Mouse (Mus musculus) limb, embryonic 13.5 days (tissue): ENCODE results near the gene Rps2. TPM values are rescaled to one million over a fixed set of nuclear protein-coding genes. Genes with fewer than 3 reads are reported as not detected.

Experiments used
- ATAC-seq: fragments of 200-750 bp; cut with Nextera tagmentation; 2 replicates; pipeline ENCODE4 v1.8.0; 2017; ENCODE audit warnings: low read depth, moderate number of reproducible peaks, moderate TSS enrichment; ENCODE audit not compliant: low FRiP score
- H3K27ac ChIP-seq: fragments of 300-500 bp; sonication (generic); 2 replicates; pipeline ENCODE4 v1.5.1; 2015; ENCODE audit warnings: inconsistent platforms, mild to moderate bottlenecking, moderate library complexity
- H3K27me3 ChIP-seq: fragments of 300-500 bp; sonication (generic); 2 replicates; pipeline ENCODE4 v1.6.1; 2015; ENCODE audit warnings: mild to moderate bottlenecking, inconsistent platforms
- H3K36me3 ChIP-seq: fragments of 300-500 bp; sonication (generic); 2 replicates; pipeline ENCODE4 v1.6.1; 2015; ENCODE audit warnings: inconsistent platforms, mild to moderate bottlenecking, moderate library complexity
- H3K4me1 ChIP-seq: fragments of 300-500 bp; sonication (generic); 2 replicates; pipeline ENCODE4 v1.6.1; 2015; ENCODE audit warnings: inconsistent platforms
- H3K4me2 ChIP-seq: fragments of 300-500 bp; sonication (generic); replicated peaks from 2 replicates; pipeline ENCODE4 v1.6.1; 2015; ENCODE audit warnings: inconsistent platforms, mild to moderate bottlenecking, moderate library complexity
- H3K4me3 ChIP-seq: fragments of 300-500 bp; sonication (generic); 2 replicates; pipeline ENCODE4 v1.5.1; 2015; ENCODE audit warnings: moderate library complexity, mild to moderate bottlenecking, inconsistent platforms
- H3K9ac ChIP-seq: fragments of 300-500 bp; sonication (generic); 2 replicates; pipeline ENCODE4 v1.6.1; 2015; ENCODE audit warnings: mild to moderate bottlenecking, inconsistent platforms
- H3K9me3 ChIP-seq: fragments of 300-500 bp; sonication (generic); 2 replicates; pipeline ENCODE4 v1.6.1; 2016; ENCODE audit warnings: inconsistent platforms
- WGBS: fragments of 180-500 bp; shearing (Covaris S2); methylation state at CpG from one replicate; pipeline ENCODE4 v1.1.7; 2015; 5-methylcytosine and 5-hydroxymethylcytosine counted together
- polyA plus RNA-seq: library from polyadenylated mRNA; unstranded; fragments of >200 nt; fragmentation: Nextera tagmentation; extraction: Ambion mirVana; gene quantifications from 2 replicates; pipeline ENCODE4 v1.2.1, GENCODE M21; 2015

Rps2 gene
- polyA plus RNA-seq, 1 experiment from 2014 or later, result 1,267 TPM

- Histone ChIP-seq H3K36me3 (peaks cover 19% of the 10 kb centered on the region), H3K9ac (peak within 1 kb of the TSS; percentile 78), H3K4me1 (peaks cover 29% of the 10 kb centered on the region), H3K4me3 (peak within 1 kb of the TSS; percentile 83), H3K27me3 (no peaks in the 10 kb centered on the region), H3K4me2 (peak within 1 kb of the TSS; percentile 91), H3K9me3 (no peaks in the 10 kb centered on the region), H3K27ac (peak within 1 kb of the TSS; percentile 79; the same call in 1 of the 2 replicates)
- 0% methylated on average over 30 of the region's 30 CpGs for WGBS
- ATAC-seq, result peak; percentile 75
Measured at GRCm38 (mm10) chr17:24724184-24724583, 6.3 kb downstream of the Rps2 start, which contains the start of gene Ndufb10. TSS of gene Ndufb10 (minus strand) at chr17:24724478.

- Histone ChIP-seq H3K9ac (no peak overlapping the region), H3K9me3 (no peaks in the 10 kb centered on the region), H3K27me3 (no peaks in the 10 kb centered on the region), H3K27ac (no peak overlapping the region), H3K36me3 (peaks cover 16% of the 10 kb centered on the region), H3K4me3 (no peak overlapping the region), H3K4me1 (peaks cover 29% of the 10 kb centered on the region), H3K4me2 (no peak overlapping the region)
- ATAC-seq, result no peak
- 74% methylated on average over 3 of the region's 3 CpGs for WGBS
Measured at GRCm38 (mm10) chr17:24725637-24726390, 7.9 kb downstream of the Rps2 start.

GRCm38 (mm10) chr17:24727618-24728017 is 9.7 kb downstream of the Rps2 start, which contains the start of gene Rpl3l:
TSS of gene Rpl3l (plus strand) at chr17:24727820.
- no peak for ATAC-seq
- no peak within 1 kb of the TSS for H3K4me2 ChIP-seq
- WGBS, result 56% methylated on average over 2 of the region's 2 CpGs

GRCm38 (mm10) chr17:24728184-24728583 is 10.3 kb downstream of the Rps2 start:
- no peak overlapping the region for H3K4me3 ChIP-seq
- ATAC-seq, result no peak
- H3K9me3 ChIP-seq, result no peaks in the 10 kb centered on the region
- H3K9ac ChIP-seq, result peak overlapping the region; percentile 25; the same call in 1 of the 2 replicates
- H3K36me3 ChIP-seq, result no peaks in the 10 kb centered on the region
- H3K4me1 ChIP-seq, result peaks cover 7% of the 10 kb centered on the region
- peaks cover 6% of the 10 kb centered on the region; the same call in 1 of the 2 replicates for H3K27me3 ChIP-seq
- no peak overlapping the region for H3K27ac ChIP-seq
- H3K4me2 ChIP-seq, result no peak overlapping the region
- WGBS, result 72% methylated on average over 17 of the region's 17 CpGs

More at GRCm38 (mm10) chr17:24727618-24728017, 9.7 kb downstream of the Rps2 start, which contains the start of gene Rpl3l:
- H3K4me1 ChIP-seq, result peaks cover 13% of the 10 kb centered on the region
- H3K36me3 ChIP-seq, result peaks cover under 1% of the 10 kb centered on the region
- H3K27ac ChIP-seq, result no peak within 1 kb of the TSS
- no peaks in the 10 kb centered on the region for H3K9me3 ChIP-seq
- H3K4me3 ChIP-seq, result no peak within 1 kb of the TSS
- H3K27me3 ChIP-seq, result peaks cover 5% of the 10 kb centered on the region; the same call in 1 of the 2 replicates
- peak within 1 kb of the TSS; percentile 25; the same call in 1 of the 2 replicates for H3K9ac ChIP-seq

- peaks cover 11% of the 10 kb centered on the region; the same call in 1 of the 2 replicates for H3K27me3 ChIP-seq
- H3K4me1 ChIP-seq, result 0 out of 2 replicates have a peak, but pooled peaks cover 2% of the 10 kb centered on the region
- 83% methylated on average over 6 of the region's 6 CpGs for WGBS
- no peak overlapping the region for H3K4me2 ChIP-seq
- no peak overlapping the region for H3K4me3 ChIP-seq
- H3K36me3 ChIP-seq, result no peaks in the 10 kb centered on the region
- no peak for ATAC-seq
- no peak overlapping the region for H3K9ac ChIP-seq
- H3K27ac ChIP-seq, result no peak overlapping the region
- no peaks in the 10 kb centered on the region for H3K9me3 ChIP-seq
Measured at GRCm38 (mm10) chr17:24729067-24729466, 11.2 kb downstream of the Rps2 start.

DNA sequence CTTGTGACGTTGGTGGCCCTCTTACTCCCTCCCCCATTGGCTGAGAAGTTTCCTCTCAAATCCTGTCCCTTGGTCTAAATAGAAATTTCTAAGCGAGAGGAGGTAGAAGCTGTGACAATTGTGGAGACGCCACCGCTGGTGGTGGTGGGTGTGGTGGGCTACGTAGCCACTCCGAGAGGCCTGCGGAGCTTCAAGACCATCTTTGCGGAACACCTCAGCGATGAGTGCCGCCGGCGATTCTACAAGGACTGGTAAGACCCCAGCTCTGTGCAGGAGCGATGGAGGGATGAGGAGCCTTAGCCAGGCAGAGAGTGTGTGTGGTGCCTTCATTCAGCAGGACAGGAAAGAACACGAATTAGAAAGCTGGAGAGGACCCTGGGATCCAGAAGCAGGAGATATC is 12.9 kb downstream of the Rps2 start:
- H3K4me1 ChIP-seq, result peaks cover 1% of the 10 kb centered on the region; the same call in 1 of the 2 replicates
- 77% methylated on average over 14 of the region's 14 CpGs for WGBS
- no peaks in the 10 kb centered on the region for H3K9me3 ChIP-seq
- peaks cover 11% of the 10 kb centered on the region; the same call in 1 of the 2 replicates for H3K27me3 ChIP-seq
- H3K36me3 ChIP-seq, result no peaks in the 10 kb centered on the region
- H3K4me2 ChIP-seq, result no peak overlapping the region
- no peak overlapping the region for H3K4me3 ChIP-seq
- H3K9ac ChIP-seq, result no peak overlapping the region
- no peak for ATAC-seq
- no peak overlapping the region for H3K27ac ChIP-seq

DNA sequence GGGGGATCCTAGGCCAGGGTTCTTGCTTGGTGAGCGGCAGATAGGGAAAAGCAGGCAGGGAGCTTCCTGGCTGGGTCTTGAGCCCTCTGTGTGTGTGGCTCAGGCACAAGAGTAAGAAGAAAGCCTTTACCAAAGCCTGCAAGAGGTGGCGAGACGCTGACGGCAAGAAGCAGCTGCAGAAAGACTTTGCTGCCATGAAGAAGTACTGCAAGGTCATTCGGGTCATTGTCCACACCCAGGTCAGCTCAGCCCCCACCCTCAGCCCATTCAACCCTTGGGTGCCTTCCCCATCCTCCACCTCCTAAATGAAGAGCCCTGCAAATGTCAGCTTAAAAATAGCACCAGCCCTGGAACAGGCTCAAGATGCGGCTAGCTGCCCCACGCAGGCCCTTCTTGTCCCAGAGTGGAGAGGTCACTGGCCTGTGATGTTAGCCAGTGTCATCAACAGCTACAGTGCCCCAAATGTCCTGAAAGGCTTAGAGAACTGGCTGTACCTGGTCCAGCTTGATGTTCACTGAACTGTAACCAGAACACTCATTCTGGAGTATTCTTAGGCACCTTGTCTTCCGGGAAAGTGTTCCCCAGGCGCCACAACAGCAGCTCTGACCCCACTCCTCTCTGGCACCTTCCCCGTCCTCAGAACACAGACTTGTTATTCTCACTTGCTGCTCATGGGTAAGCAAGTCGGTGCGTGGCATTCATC is 14.5 kb downstream of the Rps2 start:
- Histone ChIP-seq H3K9ac (peak overlapping the region; percentile 26; the same call in 1 of the 2 replicates), H3K27ac (no peak overlapping the region), H3K36me3 (no peaks in the 10 kb centered on the region), H3K27me3 (peaks cover 11% of the 10 kb centered on the region; the same call in 1 of the 2 replicates), H3K9me3 (no peaks in the 10 kb centered on the region), H3K4me1 (peaks cover 13% of the 10 kb centered on the region), H3K4me2 (no peak overlapping the region), H3K4me3 (no peak overlapping the region)
- 85% methylated on average over 12 of the region's 12 CpGs for WGBS
- ATAC-seq, result no peak

DNA sequence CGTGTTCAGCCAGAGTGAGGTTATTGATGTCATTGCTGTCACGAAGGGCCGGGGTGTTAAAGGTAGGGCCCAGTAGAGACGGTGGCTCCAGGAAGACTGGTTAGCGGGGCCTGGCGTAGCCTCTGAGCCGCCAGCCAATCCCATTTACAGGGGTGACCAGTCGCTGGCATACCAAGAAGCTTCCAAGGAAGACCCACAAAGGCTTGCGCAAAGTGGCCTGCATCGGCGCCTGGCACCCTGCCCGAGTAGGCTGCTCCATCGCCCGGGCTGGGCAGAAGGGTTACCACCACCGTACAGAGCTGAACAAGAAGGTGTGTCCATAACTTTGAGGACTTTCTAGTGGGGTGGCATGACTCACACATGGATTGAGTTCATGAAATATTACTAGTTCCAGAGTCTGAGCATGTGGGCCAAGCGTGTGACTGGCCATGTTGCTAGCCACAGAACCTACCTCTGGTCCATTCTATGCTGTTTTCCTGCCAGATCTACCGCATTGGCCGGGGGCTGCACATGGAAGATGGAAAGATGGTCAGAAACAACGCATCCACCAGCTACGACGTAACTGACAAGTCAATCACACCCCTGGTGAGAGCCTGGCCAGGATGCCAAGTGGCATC is 15.6 kb downstream of the Rps2 start:
- H3K4me1 ChIP-seq, result peaks cover 17% of the 10 kb centered on the region
- no peaks in the 10 kb centered on the region for H3K36me3 ChIP-seq
- 88% methylated on average over 21 of the region's 21 CpGs for WGBS
- peaks cover 11% of the 10 kb centered on the region; the same call in 1 of the 2 replicates for H3K27me3 ChIP-seq
- H3K4me2 ChIP-seq, result no peak overlapping the region
- no peak overlapping the region for H3K27ac ChIP-seq
- 0 out of 2 replicates have a peak overlapping the region, but pooled peaks have one; percentile 46 for H3K9ac ChIP-seq
- H3K4me3 ChIP-seq, result no peak overlapping the region
- no peaks in the 10 kb centered on the region for H3K9me3 ChIP-seq
- no peak for ATAC-seq

DNA sequence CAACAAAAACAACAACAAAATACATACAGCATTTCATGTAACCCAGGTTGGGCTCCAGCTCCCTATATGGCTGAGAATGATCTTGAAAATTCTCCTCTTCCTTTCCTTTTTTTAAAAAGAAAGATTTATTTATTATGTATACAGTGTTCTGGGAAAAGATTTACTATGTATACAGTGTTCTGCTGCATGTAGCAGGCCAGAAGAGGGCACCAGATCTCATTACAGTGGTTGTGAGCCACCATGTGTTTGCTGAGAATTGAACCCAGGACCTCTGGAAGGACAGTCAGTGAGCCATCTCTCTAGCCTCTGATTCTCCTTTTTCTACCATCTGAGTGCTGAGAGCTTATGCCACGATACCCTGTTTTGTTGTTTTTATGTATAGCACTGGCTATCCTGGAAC is 16.6 kb downstream of the Rps2 start:
- WGBS, result 88% methylated on average over 1 of the region's 1 CpGs
- peaks cover 4% of the 10 kb centered on the region; the same call in 1 of the 2 replicates for H3K36me3 ChIP-seq
- peaks cover 17% of the 10 kb centered on the region for H3K4me1 ChIP-seq
- no peak overlapping the region for H3K4me3 ChIP-seq
- peaks cover 11% of the 10 kb centered on the region; the same call in 1 of the 2 replicates for H3K27me3 ChIP-seq
- H3K4me2 ChIP-seq, result no peak overlapping the region
- ATAC-seq, result no peak
- no peak overlapping the region for H3K27ac ChIP-seq
- H3K9me3 ChIP-seq, result no peaks in the 10 kb centered on the region
- H3K9ac ChIP-seq, result no peak overlapping the region

DNA sequence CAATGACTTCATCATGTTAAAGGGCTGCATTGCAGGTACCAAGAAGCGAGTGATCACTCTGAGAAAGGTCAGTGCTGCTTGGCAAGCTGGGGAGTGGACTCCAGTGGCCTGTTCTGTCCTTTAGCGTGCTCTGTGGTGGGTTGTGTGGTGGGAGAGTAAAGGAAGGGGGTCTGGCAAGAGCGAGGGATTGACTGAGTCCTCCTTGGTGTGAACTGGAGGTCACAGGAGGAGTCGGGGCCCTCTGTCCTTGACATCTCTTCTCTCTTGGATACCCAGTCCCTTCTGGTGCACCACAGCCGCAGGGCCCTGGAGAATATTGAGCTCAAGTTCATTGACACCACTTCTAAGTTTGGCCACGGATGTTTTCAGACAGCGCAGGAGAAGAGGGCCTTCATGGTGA is 17.5 kb downstream of the Rps2 start:
- no peak for ATAC-seq
- no peak overlapping the region for H3K27ac ChIP-seq

GRCm38 (mm10) chr17:24736330-24737051 is 18.6 kb downstream of the Rps2 start, which contains the start of gene Msrb1:
TSS of gene Msrb1 (plus strand) at chr17:24736642.
- peak within 1 kb of the TSS; percentile 78 for H3K9ac ChIP-seq
- peaks cover 11% of the 10 kb centered on the region; the same call in 1 of the 2 replicates for H3K27me3 ChIP-seq
- H3K4me3 ChIP-seq, result peak within 1 kb of the TSS; percentile 65
- H3K27ac ChIP-seq, result peak within 1 kb of the TSS; percentile 72; the same call in 1 of the 2 replicates
- under 1% methylated on average over 29 of the region's 29 CpGs for WGBS
- peaks cover 14% of the 10 kb centered on the region for H3K36me3 ChIP-seq
- ATAC-seq, result peak; percentile 95
- H3K4me1 ChIP-seq, result peaks cover 17% of the 10 kb centered on the region
- peak within 1 kb of the TSS; percentile 87 for H3K4me2 ChIP-seq
- H3K9me3 ChIP-seq, result no peaks in the 10 kb centered on the region

More for the DNA sequence above, 17.5 kb downstream of the Rps2 start:
- WGBS, result 91% methylated on average over 7 of the region's 7 CpGs
- H3K9ac ChIP-seq, result no peak overlapping the region
- no peaks in the 10 kb centered on the region for H3K9me3 ChIP-seq
- peaks cover 12% of the 10 kb centered on the region for H3K36me3 ChIP-seq
- H3K4me1 ChIP-seq, result peaks cover 17% of the 10 kb centered on the region
- H3K4me2 ChIP-seq, result 0 out of 2 replicates have a peak overlapping the region, but pooled peaks have one; percentile 87
- peaks cover 11% of the 10 kb centered on the region; the same call in 1 of the 2 replicates for H3K27me3 ChIP-seq
- H3K4me3 ChIP-seq, result no peak overlapping the region
